ENCODE assay signal across 9 mouse cellular contexts in the genomic region with DNA sequence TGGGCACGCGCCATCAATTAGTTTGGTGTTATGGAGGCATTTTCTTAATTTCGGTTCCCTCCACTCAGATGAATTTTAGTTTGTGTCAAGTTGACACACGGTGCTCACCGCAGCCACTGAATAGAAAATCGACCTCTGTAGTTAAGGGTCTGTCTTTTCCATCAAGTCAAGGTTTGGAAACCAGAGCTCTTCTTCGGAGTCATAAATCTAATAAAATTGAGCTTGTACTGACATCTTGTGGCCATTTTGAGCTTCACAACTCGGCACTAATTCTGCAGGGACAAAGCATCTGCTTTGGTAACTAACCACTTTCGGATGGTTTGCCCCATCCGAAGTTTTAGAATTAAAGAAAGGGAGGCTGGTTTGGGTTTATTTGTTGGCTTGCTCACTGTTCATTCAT.
DNase-seq lines count a peak whose midpoint lies in the region; ATAC-seq and TF ChIP-seq lines count a peak whose summit lies in the region.
"Had no signal": no experiment of that assay in that cellular context is flagged by ENCODE, and none has a peak within 500 bp of the region (broad histone marks: within the 10 kb centered on the region; RNA-seq: fewer than 3 reads in every experiment).

No protein-coding gene starts in this region.

- H3K27ac ChIP-seq in lung, embryonic 14.5 days (ENCODE audit: low read depth) = no peak overlapping the region
- no peak overlapping the region for H3K27ac ChIP-seq in forebrain, embryonic 16.5 days (ENCODE audit: low read length)
- H3K27ac ChIP-seq: macrophage had no signal

- peak; percentile 66 for TF ChIP-seq CTCF in lung, embryonic 14.5 days (IDR thresholded peaks at IDR 0.05; ENCODE audit: low read depth)

- H3K9ac ChIP-seq in lung, embryonic 14.5 days = no peak overlapping the region
- no peak overlapping the region for H3K9ac ChIP-seq in forebrain, embryonic 16.5 days (replicated peaks; ENCODE audit: low read depth, low read length)

- DNase-seq in cerebellum, adult 18-20 months = no peak
- peak; percentile 86 for DNase-seq in lung, embryonic 14.5 days
- no peak for DNase-seq in lung, adult 18-20 months
- no peak for DNase-seq in ovary, adult 18-20 months (ENCODE audit: low spot score)
- no peak for DNase-seq in heart, postnatal 25 days (ENCODE audit: low spot score)

- no peaks in the 10 kb centered on the region for H3K4me1 ChIP-seq in lung, embryonic 14.5 days (ENCODE audit: insufficient read depth)
- no peaks in the 10 kb centered on the region for H3K4me1 ChIP-seq in forebrain, embryonic 16.5 days (replicated peaks; ENCODE audit: control insufficient read depth, insufficient read depth, low read length)

- H3K27me3 ChIP-seq in lung, embryonic 14.5 days (ENCODE audit: insufficient read depth, low read length) = no peaks in the 10 kb centered on the region
- no peaks in the 10 kb centered on the region for H3K27me3 ChIP-seq in forebrain, embryonic 16.5 days (replicated peaks; ENCODE audit: control insufficient read depth, insufficient read depth, low read length)

- intact Hi-C loops in heart, postnatal 25 days (cut with DNase I) = loop anchor here (5.0 to 10.0 kb wide), 2 partner anchors 711 to 954 kb away; a partner anchor contains a TSS

- no peak overlapping the region for H3K4me3 ChIP-seq in lung, embryonic 14.5 days (ENCODE audit: low read depth, low read length)
- H3K4me3 ChIP-seq in forebrain, embryonic 16.5 days (replicated peaks; ENCODE audit: low read length) = no peak overlapping the region

- H3K4me2 ChIP-seq in lung, embryonic 14.5 days = no peak overlapping the region
- no peak overlapping the region for H3K4me2 ChIP-seq in forebrain, embryonic 16.5 days (ENCODE audit: low read length)

- H3K36me3 ChIP-seq in lung, embryonic 14.5 days (ENCODE audit: insufficient read depth) = no peaks in the 10 kb centered on the region
- no peaks in the 10 kb centered on the region for H3K36me3 ChIP-seq in forebrain, embryonic 16.5 days (ENCODE audit: control insufficient read depth, insufficient read depth)

- H3K9me3 ChIP-seq in lung, embryonic 14.5 days (ENCODE audit: low read depth, low read length) = no peaks in the 10 kb centered on the region
- no peaks in the 10 kb centered on the region for H3K9me3 ChIP-seq in forebrain, embryonic 16.5 days (ENCODE audit: control insufficient read depth, low read length)

- WGBS in lung, embryonic 14.5 days = 37% methylated on average over 10 of the region's 10 CpGs
- 42% methylated on average over 10 of the region's 10 CpGs for WGBS in forebrain, embryonic 16.5 days

- ATAC-seq in cerebellum, adult (ENCODE audit: insufficient number of reproducible peaks, low FRiP score, low TSS enrichment) = 0 out of 2 replicates have a peak, but pooled peaks have one; percentile 68
- no peak for ATAC-seq in lung, embryonic 14.5 days (ENCODE audit: insufficient read depth)
- ATAC-seq in forebrain, embryonic 16.5 days = peak; percentile 75
- 0 out of 2 replicates have a peak, but pooled peaks have one; percentile 55 for ATAC-seq in megakaryocyte-erythroid progenitor cell, adult 5-6 weeks (replicated peaks; ENCODE audit: low FRiP score, low TSS enrichment, poor library complexity, severe bottlenecking)
